Mouse (Mus musculus) G1E (cell line): ENCODE data around the gene Naaladl1.

Experiments
- CTCF ChIP-seq: IDR thresholded peaks from 2 replicates; pipeline ENCODE4 v1.5.1; 2012; ENCODE audit warnings: low read depth, low read length, inconsistent platforms, mixed read lengths
- POLR2AphosphoS5 ChIP-seq: IDR thresholded peaks from 2 replicates; pipeline ENCODE4 v1.6.1; 2012; ENCODE audit warnings: low read depth, low read length, inconsistent platforms; ENCODE audit not compliant: insufficient replicate concordance

- TF ChIP-seq CTCF = no peak
- TF ChIP-seq POLR2AphosphoS5 = no peak
These were observed 26.7 kb downstream of the Naaladl1 start for GRCm38 (mm10) chr19:6132171-6132827.
